Mouse (Mus musculus) ES-CJ7 (cell line): ENCODE measurements at regions not wholly inside any gene's neighbourhood (a gene's known extent, or its start where the extent isn't known, plus 50 kb on each side); places are given as distances from the start of the nearest gene placed in this dataset.

Experiments used
- DNase-seq: peaks from one replicate; pipeline ENCODE4 v3.0.0; 2011; ENCODE audit warnings: low read depth, low spot score

DNA sequence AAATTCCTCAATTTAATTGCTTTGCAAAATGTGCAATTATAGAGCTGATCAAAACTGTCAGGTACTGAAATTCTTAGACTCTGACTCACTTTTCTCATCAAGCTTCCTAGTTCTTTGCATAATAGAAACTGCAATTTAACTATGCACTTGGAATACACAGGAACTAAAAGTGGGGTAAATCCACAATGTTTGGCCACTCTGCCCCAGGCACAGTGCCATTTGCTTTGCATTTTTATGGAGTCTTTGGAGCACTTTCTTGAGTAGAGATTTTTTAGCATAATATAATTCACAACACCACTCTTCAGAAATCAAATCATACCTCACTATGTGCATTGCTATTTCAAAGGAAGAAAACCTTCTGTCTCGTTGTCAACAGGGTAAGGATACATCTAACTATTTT is 414.5 kb upstream of the A730009L09Rik start:
- no peak for DNase-seq

DNA sequence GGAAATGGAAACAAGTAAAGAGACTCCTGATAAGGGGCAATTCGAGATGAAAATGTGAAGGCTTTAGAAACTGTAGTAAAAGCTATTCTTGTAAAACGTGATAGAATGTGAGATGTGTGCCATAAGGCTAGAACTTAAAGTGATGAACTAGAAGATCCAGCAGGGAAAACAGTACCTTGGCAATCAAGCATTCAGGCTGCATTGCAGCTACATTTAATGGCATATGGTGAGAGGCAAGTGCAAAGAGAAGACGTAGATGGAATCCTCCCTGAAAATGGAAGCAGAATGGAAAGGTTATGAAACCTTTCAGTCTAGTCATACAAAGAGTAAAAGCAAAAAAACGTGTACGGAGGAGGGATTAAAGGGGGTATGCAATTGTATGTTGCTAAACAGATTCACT is 403.3 kb upstream of the A730009L09Rik start:
- no peak for DNase-seq

DNA sequence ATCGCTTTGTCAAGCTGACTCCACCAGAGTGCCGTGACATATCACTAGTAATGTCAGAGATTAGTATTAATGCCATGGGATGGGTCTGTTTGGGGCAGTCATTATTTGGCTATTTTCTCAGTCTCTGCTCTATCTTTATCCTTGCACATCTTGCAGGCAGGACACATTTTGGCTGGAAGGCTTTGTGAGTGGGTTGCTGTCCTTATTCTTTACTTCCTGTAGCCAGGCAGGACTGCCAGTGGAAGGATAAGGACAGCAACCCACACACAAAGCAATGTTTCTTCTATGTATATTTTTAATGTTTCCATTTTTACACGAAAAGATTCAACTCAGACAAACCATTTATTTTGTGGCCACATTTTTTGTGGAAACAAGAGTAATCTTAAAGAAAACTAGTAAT is 397.4 kb upstream of the A730009L09Rik start:
- DNase-seq = no peak

GRCm38 (mm10) chr16:84135651-84136200 is 379.2 kb upstream of the A730009L09Rik start:
- peak; percentile 11 for DNase-seq

GRCm38 (mm10) chr16:84151872-84152271 is 363.0 kb upstream of the A730009L09Rik start:
- DNase-seq = no peak

DNA sequence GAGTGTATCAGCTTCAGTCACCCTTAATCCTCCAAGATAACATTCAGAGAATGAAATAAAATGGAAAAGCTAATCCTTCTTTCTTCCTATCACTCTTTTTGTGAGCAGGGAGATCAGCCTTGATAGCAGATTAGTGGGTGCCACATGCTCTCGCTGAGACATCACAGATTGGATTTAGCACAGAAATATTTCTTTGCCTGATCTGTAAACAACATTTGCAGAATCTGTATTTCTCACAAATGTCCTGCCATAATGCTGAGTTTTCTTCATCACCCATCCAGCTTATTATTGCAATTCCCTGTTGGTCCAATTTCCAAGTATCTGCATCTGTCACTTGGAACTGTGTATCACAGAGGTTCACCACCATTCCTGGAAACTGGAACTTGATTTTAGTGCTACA is 342.8 kb upstream of the A730009L09Rik start:
- no peak for DNase-seq
